Mouse (Mus musculus): ENCODE measurements around the gene Ssh2.
A peak's percentile ranks its signal among the peaks of the same experiment; 100 is the strongest.

Ssh2 gene

GRCm38 (mm10) chr11:77462283-77463100 is 246.4 kb downstream of the Ssh2 start, which contains the start of gene Coro6:
TSS of gene Coro6 (plus strand) at chr11:77462411.
- peak; percentile 40 for DNase-seq (ENCODE audit: low read depth, low spot score)

- DNase-seq (ENCODE audit: low read depth, low spot score): no peak
These were observed 247.0 kb downstream of the Ssh2 start for GRCm38 (mm10) chr11:77463101-77463445.

GRCm38 (mm10) chr11:77463786-77464185 is 247.7 kb downstream of the Ssh2 start:
- DNase-seq (ENCODE audit: low read depth, low spot score): no peak

- no peak for DNase-seq (ENCODE audit: low read depth, low spot score)
These were observed 248.6 kb downstream of the Ssh2 start for GRCm38 (mm10) chr11:77464684-77465083.

- no peak for DNase-seq (ENCODE audit: low read depth, low spot score)
These were observed 249.0 kb downstream of the Ssh2 start for GRCm38 (mm10) chr11:77465111-77465510.

- no peak for DNase-seq (ENCODE audit: low read depth, low spot score)
These were observed 250.5 kb downstream of the Ssh2 start for GRCm38 (mm10) chr11:77466544-77466943.

- no peak for DNase-seq (ENCODE audit: low read depth, low spot score)
These were observed 251.1 kb downstream of the Ssh2 start for GRCm38 (mm10) chr11:77467157-77467556.

- DNase-seq (ENCODE audit: low read depth, low spot score): no peak
These were observed 251.7 kb downstream of the Ssh2 start for GRCm38 (mm10) chr11:77467784-77468183.

GRCm38 (mm10) chr11:77468397-77468796 is 252.3 kb downstream of the Ssh2 start:
- no peak for DNase-seq (ENCODE audit: low read depth, low spot score)

GRCm38 (mm10) chr11:77471407-77471806 is 255.3 kb downstream of the Ssh2 start:
- DNase-seq (ENCODE audit: low read depth, low spot score): no peak

- DNase-seq (ENCODE audit: low read depth, low spot score): no peak
These were observed 256.7 kb downstream of the Ssh2 start for GRCm38 (mm10) chr11:77472775-77473174.

GRCm38 (mm10) chr11:77476216-77476615 is 260.1 kb downstream of the Ssh2 start:
- no peak for DNase-seq (ENCODE audit: low read depth, low spot score)

- DNase-seq (ENCODE audit: low read depth, low spot score): no peak
These were observed 260.8 kb downstream of the Ssh2 start for GRCm38 (mm10) chr11:77476895-77477294.

- DNase-seq (ENCODE audit: low read depth, low spot score): no peak
These were observed 267.0 kb downstream of the Ssh2 start for GRCm38 (mm10) chr11:77483043-77483442.

- no peak for DNase-seq (ENCODE audit: low read depth, low spot score)
These were observed 267.6 kb downstream of the Ssh2 start for GRCm38 (mm10) chr11:77483510-77484255.

- DNase-seq (ENCODE audit: low read depth, low spot score): no peak
These were observed 269.1 kb downstream of the Ssh2 start for GRCm38 (mm10) chr11:77485229-77485628.

- DNase-seq (ENCODE audit: low read depth, low spot score): no peak
These were observed 270.7 kb downstream of the Ssh2 start for GRCm38 (mm10) chr11:77486798-77487197.

GRCm38 (mm10) chr11:77488771-77489581 is 272.9 kb downstream of the Ssh2 start:
- no peak for DNase-seq (ENCODE audit: low read depth, low spot score)

- DNase-seq (ENCODE audit: low read depth, low spot score): no peak
These were observed 273.6 kb downstream of the Ssh2 start, which contains the start of gene Ankrd13b for GRCm38 (mm10) chr11:77489591-77490235. TSS of gene Ankrd13b (minus strand) at chr11:77489678.

- no peak for DNase-seq (ENCODE audit: low read depth, low spot score)
These were observed 274.4 kb downstream of the Ssh2 start for GRCm38 (mm10) chr11:77490451-77490850.

GRCm38 (mm10) chr11:77491123-77491501 is 275.0 kb downstream of the Ssh2 start:
- peak; percentile 92 for DNase-seq (ENCODE audit: low read depth, low spot score)

Measured in embryo, embryonic 11.5 days (tissue).